Mouse (Mus musculus) kidney, adult 2 months (tissue): ENCODE results near the gene Pik3ca.

ENCODE experiments used
- CTCF ChIP-seq: fragments of 200-500 bp; conservative IDR thresholded peaks from 2 replicates; pipeline ENCODE4 v1.5.1; 2011; ENCODE audit warnings: low read depth, mild to moderate bottlenecking, control low read depth, low read length, moderate library complexity, mixed read lengths; ENCODE audit not compliant: insufficient read depth, insufficient read length
- POLR2A ChIP-seq: fragments of 200-500 bp; IDR thresholded peaks from one replicate; pipeline ENCODE4 v1.6.1; 2011; ENCODE audit warnings: low read depth, low read length, control low read depth

DNA sequence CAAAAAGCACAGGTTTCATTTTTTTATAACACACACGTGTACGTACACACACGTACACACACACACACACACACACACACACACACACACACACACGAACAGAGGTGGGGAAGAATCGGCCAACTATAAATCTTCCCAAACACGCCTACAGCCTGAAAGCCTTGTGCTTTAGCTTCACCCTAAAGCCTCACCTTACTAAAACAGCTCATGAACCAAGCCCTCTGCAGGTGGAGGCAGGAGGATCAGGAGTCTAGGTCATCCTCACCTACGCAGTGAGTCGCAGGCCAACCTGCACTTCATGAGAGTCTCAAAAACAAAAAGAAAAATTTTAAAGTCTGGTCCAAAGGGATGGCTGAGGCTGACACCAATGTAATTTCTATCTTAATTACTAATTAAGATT lies 25.0 kb upstream of the Pik3ca start:
- TF ChIP-seq CTCF (no peak), POLR2A (no peak)
